Mouse (Mus musculus): Measurements from ENCODE around the gene Nlrp9a.
"Not testable (repeated sequence)": the region's sequence is repeated elsewhere in the genome, so short reads cannot be mapped to it uniquely, and the experiment has no call there.

Gene Nlrp9a

DNA sequence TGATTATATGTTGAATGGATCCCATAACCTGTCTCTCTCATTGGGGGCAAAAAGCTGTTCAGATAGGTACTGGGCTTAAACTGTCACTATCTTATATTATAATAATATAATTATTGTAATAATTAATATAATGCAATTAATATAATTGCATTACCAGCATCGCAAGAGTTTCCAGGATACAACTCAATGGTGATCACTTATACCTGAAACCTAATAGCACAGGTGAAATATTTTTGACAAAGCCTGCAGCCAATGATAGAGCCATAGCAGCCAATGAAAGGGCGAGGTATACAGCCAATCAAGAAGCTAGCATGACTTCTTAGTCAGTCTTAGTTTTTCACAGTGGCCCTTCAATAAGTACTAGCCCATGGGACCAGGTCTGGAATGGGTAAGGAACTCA is at the start of gene Nlrp9a:
TSS of gene Nlrp9a (plus strand) at position 301 of the 400 bp plus-strand sequence.
- ATAC-seq (ENCODE audit: low TSS enrichment), result not testable (repeated sequence)

DNA sequence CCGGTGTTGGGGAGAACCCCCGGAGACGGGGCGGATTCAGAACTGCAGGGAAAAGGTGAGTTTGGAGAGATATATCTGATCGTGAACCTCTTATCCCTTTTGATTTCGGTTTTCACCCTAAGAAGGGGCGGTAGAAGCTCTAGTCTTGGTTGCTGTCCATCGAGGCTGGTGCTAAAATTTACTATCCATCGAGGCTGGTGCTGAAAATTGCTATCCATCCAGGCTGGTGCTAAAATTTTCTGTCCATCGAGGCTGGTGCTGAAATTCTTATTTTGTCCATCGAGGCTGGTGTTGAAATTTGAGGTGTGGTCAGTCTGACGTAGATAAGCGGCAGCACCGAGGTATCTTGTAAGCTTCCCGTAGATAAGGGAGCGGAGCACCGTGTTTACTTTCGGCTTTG is 45.3 kb upstream of the Nlrp9a start:
- not testable (repeated sequence) for ATAC-seq (ENCODE audit: low TSS enrichment)

DNA sequence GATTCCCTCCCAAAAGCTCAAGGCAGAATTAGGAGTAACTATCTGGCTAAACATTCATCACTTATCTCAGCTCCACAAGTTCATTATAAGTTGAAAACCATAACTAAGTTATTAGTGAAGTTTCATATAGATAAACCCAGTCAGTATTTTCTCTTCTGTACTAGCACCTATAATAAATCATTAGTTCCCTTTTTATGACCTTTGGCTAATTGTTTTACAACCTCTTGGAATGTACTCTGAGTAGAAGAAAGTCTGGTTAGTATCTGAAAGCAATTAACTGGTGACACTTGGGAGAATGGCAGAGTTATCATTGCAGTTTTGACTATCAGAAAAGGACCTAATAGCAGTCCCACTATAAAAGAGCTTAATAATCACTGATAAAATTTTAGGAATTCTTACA is 54.3 kb downstream of the Nlrp9a start:
- ATAC-seq (ENCODE audit: low TSS enrichment), result no peak

DNA sequence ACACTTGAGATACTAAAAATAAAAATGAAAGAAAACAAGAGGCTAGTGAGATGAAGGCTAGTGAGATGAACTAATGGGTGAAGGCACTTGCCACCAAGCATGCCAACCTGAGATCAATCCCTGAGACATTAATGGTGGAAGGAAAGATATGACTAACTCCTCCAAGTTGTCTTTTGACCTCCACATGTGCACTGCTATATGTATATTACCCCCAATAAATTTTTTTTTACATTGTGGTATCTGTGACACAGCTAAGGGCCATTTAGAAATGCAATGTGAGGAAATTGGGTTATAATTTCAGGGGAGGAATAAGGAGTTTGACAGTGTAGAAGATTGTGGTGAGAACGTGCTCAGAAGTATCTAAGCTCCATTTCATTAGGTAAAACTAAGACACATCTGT is 55.0 kb downstream of the Nlrp9a start:
- ATAC-seq (ENCODE audit: low TSS enrichment), result no peak

- not testable (repeated sequence) for ATAC-seq (ENCODE audit: low TSS enrichment)
Observed at GRCm38 (mm10) chr7:26618364-26618763, 83.5 kb downstream of the Nlrp9a start, which contains the start of gene Vmn1r185. Gene Vmn1r185, minus strand, starts transcription at chr7:26618464.

All from frontal cortex, adult (tissue).